Mouse (Mus musculus) cerebellum, adult 8-10 months (tissue): ENCODE measurements around the gene Pxdc1.

Source experiments
- DNase-seq: peaks from one replicate; pipeline ENCODE4 v3.0.0; 2022

Pxdc1 gene

DNA sequence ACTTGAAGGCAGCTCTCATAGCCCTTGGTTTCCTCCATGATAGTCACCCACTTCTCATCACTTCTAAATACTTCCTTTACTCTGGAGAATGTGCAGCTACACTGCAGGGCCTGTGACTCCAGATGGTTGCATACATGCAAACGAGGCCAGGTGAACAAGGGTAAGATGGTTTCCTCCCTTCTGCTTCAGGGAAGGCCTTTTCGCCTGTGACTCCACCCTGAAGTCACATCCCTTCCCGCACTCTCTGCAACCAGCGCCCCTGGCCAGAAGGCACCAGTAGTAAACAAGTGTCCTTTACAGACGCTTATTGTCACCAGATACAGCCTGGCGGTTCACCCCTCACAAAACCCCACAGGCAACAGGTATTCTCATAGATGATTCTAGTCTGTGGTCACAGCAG, 2.9 kb downstream of the Pxdc1 start:
- DNase-seq, result no peak

DNA sequence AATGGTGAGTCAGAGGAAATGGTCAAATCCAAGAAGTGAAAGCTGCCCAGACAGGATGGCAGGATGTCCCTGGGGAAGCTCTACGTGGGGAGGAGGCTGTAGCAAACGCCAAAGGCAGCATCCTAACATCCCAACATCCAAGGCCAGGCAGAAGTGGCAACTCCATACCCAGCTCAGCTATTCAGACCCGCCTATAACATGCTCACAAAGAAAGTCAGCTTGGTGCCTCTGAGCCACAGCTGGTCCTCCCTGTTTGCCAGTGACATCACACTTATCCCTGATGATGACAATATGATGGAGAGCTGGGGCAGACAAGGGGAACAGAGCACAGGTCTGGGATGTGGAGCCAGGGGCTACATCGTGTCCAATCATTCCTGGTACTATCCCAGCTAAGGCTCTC, 5.5 kb downstream of the Pxdc1 start:
- no peak for DNase-seq

DNA sequence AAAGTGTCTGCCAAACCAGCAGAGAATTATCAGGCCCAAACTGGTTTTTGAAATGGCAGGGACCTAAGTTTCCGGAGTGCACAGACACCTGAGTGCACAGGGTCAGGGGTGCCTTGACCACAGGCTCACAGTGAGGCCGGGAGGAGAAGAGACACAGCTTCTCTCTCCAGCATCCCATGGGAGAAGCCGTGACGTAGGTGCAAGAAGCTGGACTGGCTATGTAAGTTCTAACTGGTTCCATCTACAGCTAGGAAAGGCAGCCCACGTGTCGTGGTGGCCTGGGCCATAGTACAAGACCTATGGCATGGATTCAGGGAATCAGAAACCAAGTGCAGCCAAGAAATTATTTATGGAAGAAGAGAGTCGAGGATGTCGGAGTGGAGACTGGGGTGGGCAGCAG, 6.1 kb downstream of the Pxdc1 start:
- no peak for DNase-seq

DNA sequence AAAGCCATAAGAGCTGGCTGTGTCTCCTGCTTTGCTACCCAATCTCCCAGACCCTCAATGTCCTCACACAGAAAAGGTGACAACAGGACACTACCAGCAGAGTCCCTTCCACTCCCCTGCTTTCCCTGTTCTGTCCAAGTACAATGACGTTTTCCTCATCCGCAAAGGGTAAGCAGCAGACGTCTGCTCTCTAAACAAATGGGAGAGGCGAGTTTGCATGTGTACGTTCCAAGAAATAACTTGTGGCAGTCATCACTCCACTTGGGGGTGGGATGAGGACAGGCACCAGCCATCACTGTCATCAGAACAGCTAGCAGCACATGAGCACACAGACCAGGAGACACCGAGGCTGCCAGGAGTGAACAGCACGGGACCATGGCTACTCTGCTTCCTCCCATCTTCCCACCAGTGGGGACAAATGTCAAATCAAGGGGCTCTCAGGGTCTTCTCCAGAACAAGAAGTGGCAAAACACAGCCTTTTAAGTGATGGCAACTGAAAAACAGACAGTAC, 7.0 kb downstream of the Pxdc1 start:
- no peak for DNase-seq

DNA sequence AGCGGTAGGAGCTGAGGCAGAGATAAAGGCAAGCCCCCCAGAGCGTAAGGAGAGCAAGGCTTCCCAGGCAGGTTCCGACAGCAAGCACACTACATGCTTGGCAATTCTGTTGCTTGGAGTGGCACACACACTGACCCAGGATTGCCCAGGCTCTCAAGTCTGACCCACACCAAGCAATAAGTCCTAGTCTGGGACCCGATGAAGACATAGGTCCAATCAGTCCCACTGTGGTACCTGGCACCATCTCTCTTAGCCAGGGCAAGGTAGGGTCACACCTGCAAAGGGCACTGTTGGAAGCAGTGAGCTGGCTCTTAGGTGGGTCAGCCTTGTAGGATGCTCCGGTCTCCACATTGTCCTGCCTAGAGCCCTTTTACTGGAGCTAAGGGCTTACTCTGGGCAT, 7.8 kb downstream of the Pxdc1 start:
- DNase-seq, result no peak

DNA sequence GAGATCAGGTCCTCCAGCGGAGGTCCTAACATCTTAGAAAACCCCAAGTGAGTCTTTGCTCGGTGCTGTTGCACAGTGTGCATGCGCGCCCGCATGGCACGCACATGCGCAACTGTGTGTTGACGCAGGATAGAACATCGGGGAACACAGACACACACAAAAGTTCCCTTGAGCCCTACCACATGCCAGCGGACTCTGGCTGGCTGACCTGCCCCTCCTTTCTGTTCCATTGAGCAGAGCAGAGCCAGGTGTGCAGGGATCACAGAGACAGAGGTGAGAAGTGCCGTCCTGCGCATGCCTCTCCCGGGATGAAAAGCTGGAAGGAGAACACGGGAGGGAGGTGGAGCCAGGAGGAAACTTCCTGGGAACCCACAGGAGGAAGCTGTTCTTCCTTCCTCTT, 8.9 kb downstream of the Pxdc1 start:
- DNase-seq, result no peak

DNA sequence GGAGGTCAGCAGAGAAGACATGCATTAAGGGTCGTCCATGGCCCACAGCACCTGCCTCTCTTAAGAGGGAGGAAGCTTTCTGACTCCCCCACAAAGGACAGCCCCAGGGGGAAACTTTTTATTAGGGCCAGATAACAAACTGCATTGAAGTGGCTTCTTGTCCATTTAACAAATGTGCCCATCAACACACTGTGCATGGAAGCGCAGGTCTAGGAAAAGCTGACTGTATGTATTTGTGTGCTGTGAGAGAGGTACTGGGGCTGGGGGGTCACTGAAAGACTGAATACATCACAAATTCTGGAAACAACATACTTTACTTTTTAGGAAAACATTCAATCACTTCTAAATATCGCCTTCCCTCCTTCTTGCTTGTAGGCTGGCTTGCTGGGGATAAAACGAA, 9.4 kb downstream of the Pxdc1 start:
- DNase-seq, result no peak

DNA sequence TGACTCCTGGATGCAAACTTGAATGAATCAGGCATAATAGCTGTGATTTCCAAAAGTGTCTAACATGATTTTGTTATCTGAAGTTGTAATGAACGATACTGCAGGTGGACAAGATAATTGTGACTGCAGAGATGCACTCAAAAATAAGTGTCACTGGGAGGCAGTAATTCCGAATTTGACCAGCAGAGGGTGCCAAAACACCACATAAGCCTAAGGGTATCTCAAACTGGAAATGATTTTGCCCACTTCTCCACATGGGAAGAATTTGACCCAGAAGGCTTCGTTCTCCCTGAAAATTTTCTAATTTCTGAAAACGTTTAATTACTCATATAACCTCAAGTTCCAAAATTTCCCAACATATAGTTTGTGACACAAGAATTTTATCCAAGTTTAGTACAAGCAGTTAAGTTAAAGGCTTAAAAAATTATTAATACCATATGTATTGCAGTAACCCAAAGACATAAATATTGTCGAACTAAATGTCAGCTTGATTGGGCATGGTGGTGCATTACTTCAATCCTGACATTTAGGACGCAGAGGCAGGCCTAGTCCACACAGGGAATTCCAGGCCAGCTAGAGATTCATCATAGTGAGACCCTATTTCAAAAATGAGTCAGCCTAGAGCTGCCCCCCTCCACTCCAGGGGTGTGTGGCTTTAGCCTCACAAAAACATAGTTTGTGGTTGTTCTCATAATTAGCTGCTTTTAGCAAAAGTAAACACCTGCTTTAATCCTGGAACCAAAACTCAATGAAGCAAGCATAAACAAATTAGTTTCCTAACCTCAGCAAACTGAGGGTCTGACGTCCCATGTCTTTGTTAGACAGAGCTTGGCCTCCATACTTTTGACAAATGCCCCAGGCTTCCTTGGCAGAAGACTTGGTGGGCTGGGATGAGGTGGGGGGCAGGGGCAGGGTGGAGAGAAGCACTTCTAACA, 10.1 kb downstream of the Pxdc1 start:
- DNase-seq, result peak; percentile 33

DNA sequence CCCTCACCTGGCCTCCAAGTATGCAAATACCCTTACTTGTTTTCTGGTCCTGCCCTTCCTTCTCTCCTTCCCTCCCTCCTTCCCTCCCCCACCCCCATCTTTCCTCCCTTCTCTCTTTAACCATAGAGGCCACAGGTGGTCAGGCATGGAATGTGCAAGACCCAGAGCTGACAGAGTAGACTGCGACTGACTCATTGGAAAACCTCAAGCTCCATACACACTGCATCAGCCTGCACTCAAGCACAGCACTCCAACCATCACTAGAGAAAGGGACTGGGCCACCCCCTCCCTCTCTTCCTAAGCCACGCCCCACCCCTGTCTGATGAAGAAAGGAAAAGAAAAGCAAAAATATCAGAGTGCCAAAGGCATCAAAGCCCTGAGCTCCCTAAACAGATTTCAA, 12.2 kb downstream of the Pxdc1 start:
- no peak for DNase-seq

DNA sequence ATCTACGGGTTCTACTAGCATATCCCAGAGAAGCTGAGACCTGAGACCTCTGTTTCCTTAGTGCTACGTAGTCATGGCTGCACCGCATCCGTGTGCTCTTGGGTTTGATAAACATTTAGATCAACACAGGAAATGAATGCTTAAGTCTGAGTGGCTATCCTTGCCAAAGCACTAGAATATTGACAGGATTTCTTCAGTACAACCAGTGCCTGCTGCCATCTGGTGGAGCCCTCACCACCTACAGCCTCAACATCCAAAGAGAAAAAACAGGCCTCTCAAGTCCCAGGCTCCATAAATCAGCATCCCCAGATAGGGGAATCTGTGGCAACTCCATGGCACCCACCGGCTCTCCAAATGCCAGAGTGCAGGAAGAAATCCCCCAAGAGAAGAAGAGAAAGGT, 17.3 kb downstream of the Pxdc1 start:
- DNase-seq, result peak; percentile 52

DNA sequence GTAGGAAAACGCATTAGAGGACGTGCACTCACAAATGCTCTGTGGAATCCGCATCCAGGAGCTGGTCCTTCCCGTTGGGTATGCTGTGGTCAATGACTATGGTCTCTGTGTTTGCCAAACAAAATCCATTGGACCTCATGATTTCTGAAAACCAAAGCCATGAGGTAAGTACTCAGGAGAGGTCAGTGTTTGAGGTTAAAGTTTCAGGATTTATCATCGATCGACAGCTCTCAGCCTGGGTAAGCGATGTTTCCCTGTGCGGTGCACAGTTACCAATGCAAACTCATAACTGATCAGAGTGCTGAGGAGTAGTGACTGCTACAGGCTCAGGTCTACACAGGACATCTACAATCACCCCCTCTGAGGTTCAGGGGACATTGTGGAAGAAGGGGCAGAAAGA, 23.0 kb downstream of the Pxdc1 start:
- DNase-seq, result no peak

DNA sequence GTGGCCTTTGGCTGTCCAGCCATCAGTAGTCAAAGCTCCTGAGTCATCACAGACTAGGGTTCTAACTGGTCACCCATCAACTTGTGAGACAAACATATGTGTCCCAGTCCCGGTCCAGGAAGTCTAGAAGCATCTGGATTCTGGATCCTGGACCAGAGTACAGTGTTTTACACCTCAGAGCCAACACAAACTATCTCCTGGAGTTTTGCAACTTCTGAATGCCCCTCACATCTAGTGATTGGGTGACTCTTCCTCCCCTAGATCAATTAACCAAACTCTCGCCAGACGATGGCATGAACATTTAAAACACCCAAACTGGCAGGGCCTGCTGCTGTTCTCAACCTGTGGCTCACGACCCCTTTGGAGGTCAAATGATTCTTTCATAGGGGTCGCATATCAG, 23.5 kb downstream of the Pxdc1 start:
- no peak for DNase-seq

DNA sequence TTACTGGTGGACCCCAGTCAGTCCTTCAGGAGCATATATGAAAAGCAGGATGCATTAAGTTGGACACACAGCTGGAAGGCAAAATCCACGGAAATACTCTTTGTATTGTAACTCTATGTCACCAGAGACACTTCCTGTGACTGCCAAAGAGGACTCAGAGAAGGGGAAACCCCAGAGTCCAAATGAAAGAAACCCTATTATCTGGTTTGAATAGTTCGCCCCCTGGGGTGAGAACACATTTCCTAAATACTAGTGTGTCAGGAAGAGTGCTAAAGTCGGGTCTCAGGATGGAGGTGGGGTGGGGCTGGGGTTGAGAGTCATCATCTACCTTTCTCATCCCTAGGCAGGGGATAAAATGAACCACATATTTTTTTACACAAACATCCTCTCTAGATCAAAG, 25.8 kb downstream of the Pxdc1 start:
- no peak for DNase-seq

DNA sequence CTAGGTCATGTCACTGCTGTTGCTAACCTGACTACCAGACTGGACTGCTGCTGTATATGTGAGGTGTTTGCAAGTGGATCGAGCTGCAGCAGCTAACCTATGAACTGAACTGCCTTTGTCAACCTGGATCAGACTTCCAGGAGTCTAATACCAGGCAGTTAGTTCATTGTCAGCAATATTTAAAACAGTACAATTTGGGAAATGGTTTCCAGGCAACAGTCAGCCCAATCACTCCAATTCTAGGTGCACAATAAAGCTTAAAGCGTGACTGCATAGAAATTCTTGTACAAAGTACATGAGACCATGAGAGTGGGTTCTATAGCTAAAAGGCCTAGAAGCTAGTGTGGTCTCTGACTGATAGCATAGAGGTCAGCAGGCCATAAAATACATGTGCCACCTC, 28.9 kb downstream of the Pxdc1 start:
- no peak for DNase-seq

DNA sequence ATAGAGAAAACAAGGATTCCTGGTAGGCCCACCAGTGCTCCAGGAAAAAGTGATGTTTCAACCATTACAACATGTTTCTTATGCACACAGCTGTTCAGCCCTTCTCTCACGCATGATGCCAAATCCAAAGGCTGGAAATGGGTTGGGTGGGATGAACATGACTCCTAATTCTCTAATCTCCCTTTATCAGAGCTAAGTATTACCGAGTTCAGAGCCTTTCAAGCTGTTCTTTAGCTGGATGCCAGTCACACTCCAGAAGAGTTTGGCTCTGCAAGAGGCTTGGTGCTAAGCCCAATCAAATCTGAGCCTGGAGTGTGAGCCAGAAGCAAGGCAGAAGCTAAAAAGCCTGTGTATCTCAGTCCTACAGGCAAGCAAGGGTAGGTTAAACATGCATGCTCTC, 40.9 kb downstream of the Pxdc1 start:
- DNase-seq, result no peak

DNA sequence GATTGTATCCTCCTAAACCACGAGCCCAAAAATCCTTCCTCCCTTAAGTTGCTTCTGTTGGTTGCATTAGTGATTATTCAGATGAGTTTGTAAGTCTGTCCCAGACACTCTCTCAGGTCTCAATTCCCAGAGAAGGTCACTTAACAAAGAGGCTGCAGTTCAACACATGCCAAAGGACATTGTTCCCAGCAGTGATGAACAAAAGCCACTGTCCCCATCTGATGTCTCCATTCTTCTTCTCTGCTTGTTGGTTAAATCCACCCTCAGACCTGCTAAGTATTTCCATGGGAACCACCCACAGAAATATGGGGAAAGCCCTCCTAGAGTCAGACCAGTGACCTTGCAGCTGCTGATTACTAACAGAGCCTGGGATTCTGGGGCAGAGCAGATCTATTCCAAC, 43.6 kb downstream of the Pxdc1 start:
- no peak for DNase-seq

DNA sequence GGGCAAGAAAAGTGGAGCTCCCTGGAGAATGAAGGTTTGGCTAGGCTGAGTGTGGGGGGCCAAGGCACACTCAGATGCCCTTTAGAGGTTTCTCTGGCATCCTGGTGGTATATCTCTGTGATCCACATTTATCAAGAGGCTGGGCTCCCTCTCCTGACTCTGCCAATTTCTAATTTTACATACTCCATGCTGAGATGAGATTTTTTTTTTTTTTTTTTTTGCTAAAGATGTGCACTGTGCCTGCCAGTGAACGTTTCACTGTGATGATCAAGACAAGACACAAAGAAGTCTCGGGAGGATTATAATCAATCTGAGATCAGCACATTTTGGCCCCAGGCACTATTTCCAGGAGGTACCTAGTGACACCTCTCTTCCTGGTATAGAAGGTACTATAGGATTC, 46.2 kb downstream of the Pxdc1 start:
- no peak for DNase-seq

DNA sequence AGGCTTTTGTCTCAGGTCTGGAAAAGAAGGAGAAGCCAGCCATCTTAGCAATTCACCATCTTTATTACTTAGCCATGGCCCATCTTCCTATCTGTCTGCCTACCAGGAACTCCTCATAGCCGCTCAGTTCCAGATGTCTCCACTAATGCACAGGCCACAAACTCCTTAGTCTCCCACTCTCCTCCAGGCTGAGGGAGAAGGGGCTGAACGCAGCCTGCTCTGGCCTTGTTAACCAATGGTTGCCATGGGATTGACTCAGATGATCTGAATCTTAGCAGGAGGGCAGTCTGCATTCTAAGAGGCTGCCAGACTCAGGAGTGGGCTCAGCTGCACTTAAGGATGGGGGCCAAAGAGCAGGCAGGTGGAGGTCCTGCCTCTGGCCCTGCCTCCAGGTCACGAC, 47.4 kb downstream of the Pxdc1 start:
- no peak for DNase-seq

DNA sequence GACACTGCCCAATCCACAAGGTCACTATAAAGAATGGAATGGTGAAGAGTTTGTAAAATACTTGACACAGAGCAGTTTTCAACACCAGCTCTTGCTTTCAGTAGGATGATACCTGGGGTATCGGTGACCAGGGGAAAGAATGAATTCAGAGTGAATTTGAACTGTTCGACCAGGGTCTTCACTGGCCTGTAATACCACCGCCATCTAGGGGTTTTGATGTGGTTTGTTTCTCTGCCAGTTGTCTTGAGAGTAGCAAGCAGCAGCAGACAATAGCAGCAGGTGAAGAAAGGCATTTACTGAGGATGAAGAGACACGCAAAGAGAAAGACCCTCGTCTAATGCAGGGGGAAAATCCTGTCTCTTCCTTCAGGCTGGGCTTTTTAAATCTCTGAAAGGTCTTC, 48.1 kb downstream of the Pxdc1 start:
- DNase-seq, result no peak

DNA sequence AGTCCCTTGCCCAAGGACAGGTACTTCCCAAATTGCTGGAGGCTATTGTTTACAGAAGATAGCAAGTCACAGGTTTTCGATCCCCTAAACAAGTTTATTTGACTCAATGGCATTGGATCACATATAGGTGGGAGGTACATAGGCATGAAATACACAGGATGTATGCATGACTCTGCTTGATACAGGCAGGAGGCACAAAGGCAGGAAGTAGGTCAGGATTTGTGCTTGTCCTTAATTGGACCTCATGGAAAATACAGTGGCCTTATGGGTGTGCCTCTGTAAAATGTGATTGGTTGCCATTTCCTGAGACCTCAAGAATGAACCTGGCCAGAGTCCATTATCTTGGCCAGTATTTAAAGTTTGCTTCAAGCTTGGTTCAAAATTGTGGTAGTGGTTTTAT, 48.9 kb downstream of the Pxdc1 start:
- no peak for DNase-seq

DNA sequence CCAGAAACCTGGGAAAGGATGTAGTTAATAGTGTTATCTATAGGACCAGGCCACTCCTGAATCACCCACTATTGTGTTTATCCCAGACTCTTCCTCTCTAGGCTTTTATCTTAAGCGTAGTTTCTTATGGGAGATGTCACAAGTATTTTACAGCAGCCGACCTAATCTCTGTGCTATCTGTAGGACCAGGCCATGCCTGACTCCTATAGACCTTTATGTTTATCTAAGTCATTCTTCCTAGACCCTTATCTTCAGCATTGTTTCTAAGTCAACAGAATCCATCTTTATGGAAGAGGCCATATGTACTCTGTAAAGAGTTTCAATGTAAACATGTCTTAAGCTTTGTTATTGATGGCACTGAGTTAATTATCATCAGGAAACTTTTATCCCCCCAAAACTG, 50.5 kb downstream of the Pxdc1 start:
- DNase-seq, result no peak

DNA sequence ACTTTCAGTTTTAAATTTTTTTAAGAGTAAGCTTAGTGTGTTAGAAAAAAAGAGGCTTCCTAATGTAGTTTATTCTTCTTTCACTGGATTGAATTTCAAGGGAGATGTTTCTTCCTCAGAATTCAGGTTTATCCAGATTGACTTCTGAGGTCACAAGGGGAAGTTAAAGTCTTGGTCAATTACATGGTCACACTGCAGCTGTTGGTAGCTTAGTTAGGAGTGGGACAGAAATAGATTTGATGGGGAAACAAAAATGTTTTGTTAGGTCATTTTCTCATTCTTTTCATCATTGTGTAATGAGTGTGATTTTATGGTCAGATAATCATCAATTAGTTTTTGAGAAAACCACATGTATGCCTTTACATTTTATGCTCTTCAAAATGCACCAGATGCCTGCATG, 56.5 kb downstream of the Pxdc1 start:
- no peak for DNase-seq
